Mouse (Mus musculus) layer of hippocampus, adult 9-10 months (tissue): ENCODE measurements around the gene Gm14632.
"Not testable (repeated sequence)": the region's sequence is repeated elsewhere in the genome, so short reads cannot be mapped to it uniquely, and the experiment has no call there.

Experiments
- DNase-seq: peaks from one replicate; pipeline ENCODE4 v3.0.0; 2022; ENCODE audit warnings: low spot score

The Gm14632 gene

GRCm38 (mm10) chrX:30329472-30329871, at the start of gene Gm14632:
TSS of gene Gm14632 (plus strand) at chrX:30329772.
- not testable (repeated sequence) for DNase-seq
